Mouse (Mus musculus) induced T-regulatory cell, adult 2 months (primary cell): Measurements from ENCODE around the gene Rpl32.

Source experiments
- DNase-seq: peaks from one replicate; pipeline ENCODE4 v3.0.0-alpha.2; 2012; ENCODE audit warnings: low read depth

Rpl32 gene

DNA sequence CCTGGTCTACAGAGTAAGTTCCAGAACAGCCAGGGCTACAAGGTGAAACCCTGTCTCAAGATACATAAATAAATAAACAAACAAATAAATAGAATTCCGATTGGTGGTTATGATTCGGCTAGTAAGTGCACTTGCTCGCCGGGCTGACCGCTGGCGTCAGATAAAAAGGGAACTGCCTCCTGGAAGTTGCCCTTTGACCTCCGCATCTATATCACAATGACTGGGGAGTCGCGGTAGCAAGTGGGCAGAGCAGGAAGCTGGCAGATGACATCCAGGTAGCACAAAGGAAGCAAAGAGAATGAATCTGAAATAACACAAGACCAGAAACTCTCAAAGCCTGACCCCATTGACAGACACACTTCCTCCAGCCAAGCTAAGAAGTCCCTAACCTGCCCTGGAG is 41.2 kb downstream of the Rpl32 start:
- no peak for DNase-seq

DNA sequence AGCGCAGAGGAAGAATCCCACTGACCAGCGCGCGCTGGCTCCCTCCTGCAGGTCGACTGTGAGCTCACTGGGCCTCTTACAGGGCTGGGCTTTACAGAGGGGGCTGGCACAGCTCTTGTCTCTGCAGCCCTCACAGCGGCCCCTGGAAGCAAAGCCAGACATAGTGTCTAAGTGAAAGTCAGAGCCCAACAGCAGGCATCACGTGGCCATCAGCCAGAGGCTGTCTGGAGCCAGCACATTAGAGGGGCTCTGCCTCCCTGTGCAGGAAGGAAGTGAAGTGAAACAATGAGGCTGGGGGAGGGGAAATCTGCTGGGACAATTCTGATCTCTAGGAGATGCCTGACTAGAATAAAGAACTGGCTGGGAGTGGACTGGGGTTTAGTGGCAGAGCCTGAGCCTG is 44.4 kb downstream of the Rpl32 start:
- DNase-seq, result no peak

GRCm38 (mm10) chr6:115761995-115762756 is 46.4 kb downstream of the Rpl32 start, which contains the start of gene Tmem40:
TSS of gene Tmem40 (minus strand) at chr6:115762410.
- peak; percentile 63 for DNase-seq

DNA sequence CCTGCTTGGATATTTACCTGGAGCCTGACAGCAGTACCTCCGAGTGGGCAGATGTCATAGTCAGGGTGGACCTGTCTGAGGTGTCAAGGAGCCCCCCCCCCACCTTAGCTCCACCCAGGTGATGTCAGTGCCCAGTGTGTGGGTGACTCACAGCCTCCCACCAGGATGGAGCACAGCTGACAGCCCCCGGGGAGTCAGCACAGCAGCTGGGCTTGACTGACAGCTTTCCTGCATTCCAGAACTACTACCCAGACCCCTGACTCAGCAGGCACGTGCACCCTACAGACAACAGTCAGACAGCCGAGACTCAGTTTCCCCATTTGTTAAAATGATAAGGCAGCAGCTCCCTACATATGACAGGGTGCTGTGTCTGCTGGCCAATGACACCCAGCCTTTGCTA is 47.6 kb downstream of the Rpl32 start:
- no peak for DNase-seq

DNA sequence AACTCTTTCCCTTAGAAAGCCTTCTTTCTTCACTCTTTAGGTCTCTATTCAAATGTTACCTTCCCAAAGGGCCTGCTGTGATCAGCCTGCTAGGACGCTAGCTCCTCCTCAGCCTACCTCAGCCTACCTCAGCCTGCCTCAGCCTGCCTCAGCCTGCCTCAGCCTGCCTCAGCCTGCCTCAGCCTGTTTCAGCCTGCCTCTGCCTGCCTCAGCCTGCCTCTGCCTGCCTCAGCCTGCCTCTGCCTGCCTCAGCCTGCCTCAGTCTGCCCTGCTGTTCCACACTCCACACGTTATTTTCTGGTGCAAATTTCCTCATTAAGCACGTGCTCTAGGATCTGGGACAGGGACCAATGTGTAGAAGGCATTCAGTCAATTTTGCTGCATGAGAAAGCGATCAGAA is 48.4 kb downstream of the Rpl32 start:
- DNase-seq, result no peak

GRCm38 (mm10) chr6:115759461-115759860 is 49.1 kb downstream of the Rpl32 start:
- DNase-seq, result peak; percentile 31

DNA sequence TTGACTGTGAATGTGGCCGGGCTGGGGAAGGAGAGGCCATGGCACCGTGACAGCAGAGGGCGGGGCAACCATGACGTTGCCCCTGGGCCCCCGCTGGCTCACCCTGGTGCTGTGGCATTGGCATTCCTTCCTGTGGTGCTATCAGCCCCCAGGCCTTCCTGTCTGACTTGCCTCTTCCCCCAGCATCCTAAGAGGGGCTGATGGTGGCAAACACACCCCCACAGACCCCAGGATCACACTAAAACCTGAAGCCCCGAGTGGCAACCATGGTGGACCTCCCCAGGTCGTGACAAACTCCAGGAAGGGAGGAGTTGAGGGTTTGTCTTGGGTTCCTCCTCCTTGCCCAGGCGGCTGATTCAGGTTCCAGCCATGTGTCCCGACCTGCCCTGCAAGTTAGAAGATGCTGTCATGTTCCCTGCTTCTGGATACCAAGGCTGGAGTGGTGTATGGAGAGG is 49.5 kb downstream of the Rpl32 start:
- no peak for DNase-seq

DNA sequence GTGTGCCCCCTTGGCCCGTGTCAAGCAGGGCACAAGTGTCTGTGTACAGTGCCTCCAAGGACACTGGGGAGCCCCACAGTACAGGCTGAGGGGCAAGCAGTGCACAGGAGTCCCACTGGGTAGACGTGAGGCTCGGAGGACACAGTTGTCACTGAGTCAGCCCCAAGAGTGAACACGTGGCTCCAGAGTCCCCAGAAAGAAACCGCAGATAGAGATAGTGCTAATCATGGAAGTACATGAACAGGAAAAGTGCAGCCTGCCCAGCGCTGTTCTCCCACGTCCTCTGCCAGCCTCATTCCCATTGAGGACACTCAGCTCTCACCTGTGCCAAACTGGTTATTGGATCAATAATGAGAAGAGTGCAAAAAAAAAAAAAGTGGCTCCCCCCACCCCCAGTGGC is 53.0 kb downstream of the Rpl32 start:
- no peak for DNase-seq
